Mouse (Mus musculus) thymus, adult 2 months (tissue): ENCODE measurements around the gene Tex52. TPM values are rescaled to one million over a fixed set of nuclear protein-coding genes. Genes with fewer than 3 reads are reported as not detected.

Source experiments
- DNase-seq: peaks from one replicate; pipeline ENCODE4 v3.0.0; 2021
- H3K27ac ChIP-seq: fragments of 200-500 bp; 2 replicates; pipeline ENCODE4 v1.5.1; 2012; ENCODE audit warnings: low read length, control low read depth; ENCODE audit not compliant: control insufficient read depth, insufficient read depth
- H3K27me3 ChIP-seq: fragments of 200-500 bp; 2 replicates; pipeline ENCODE4 v1.6.1; 2012; ENCODE audit warnings: mild to moderate bottlenecking, low read length, moderate library complexity, mixed read lengths; ENCODE audit not compliant: control insufficient read depth, insufficient read depth
- H3K36me3 ChIP-seq: fragments of 200-500 bp; 2 replicates; pipeline ENCODE4 v1.6.1; 2012; ENCODE audit warnings: mild to moderate bottlenecking, low read length, moderate library complexity; ENCODE audit not compliant: control insufficient read depth, insufficient read depth
- H3K4me1 ChIP-seq: fragments of 200-500 bp; replicated peaks from 2 replicates; pipeline ENCODE4 v1.6.1; 2012; ENCODE audit warnings: low read length; ENCODE audit not compliant: control insufficient read depth, insufficient read depth
- H3K4me3 ChIP-seq: fragments of 200-500 bp; 2 replicates; pipeline ENCODE4 v1.5.1; 2012; ENCODE audit warnings: mild to moderate bottlenecking, low read length, control low read depth, moderate library complexity; ENCODE audit not compliant: control insufficient read depth, insufficient read depth
- CTCF ChIP-seq: fragments of 200-500 bp; IDR thresholded peaks from 2 replicates; pipeline ENCODE4 v1.5.1; 2012; ENCODE audit warnings: mild to moderate bottlenecking, control low read depth, low read length, moderate library complexity, borderline replicate concordance; ENCODE audit not compliant: control insufficient read depth, poor library complexity, insufficient read depth; ENCODE audit errors: extremely low read depth
- POLR2A ChIP-seq: fragments of 200-500 bp; IDR thresholded peaks from 2 replicates; pipeline ENCODE4 v1.6.1; 2012; ENCODE audit warnings: mild to moderate bottlenecking, low read length, control low read depth, moderate library complexity; ENCODE audit not compliant: control insufficient read depth, poor library complexity, insufficient read depth; ENCODE audit errors: extremely low read depth
- WGBS: fragments of 180-500 bp; shearing (Covaris S2); methylation state at CpG from one replicate; pipeline ENCODE4 v1.1.7; 2018; 5-methylcytosine and 5-hydroxymethylcytosine counted together
- polyA plus RNA-seq: library from polyadenylated mRNA; depleted of rRNA; stranded (reverse); fragments of >200 nt; gene quantifications from 2 replicates; pipeline ENCODE4 v1.2.3, GENCODE M21; 2012

The Tex52 gene
- polyA plus RNA-seq, 1 experiment = 1.2 TPM

DNA sequence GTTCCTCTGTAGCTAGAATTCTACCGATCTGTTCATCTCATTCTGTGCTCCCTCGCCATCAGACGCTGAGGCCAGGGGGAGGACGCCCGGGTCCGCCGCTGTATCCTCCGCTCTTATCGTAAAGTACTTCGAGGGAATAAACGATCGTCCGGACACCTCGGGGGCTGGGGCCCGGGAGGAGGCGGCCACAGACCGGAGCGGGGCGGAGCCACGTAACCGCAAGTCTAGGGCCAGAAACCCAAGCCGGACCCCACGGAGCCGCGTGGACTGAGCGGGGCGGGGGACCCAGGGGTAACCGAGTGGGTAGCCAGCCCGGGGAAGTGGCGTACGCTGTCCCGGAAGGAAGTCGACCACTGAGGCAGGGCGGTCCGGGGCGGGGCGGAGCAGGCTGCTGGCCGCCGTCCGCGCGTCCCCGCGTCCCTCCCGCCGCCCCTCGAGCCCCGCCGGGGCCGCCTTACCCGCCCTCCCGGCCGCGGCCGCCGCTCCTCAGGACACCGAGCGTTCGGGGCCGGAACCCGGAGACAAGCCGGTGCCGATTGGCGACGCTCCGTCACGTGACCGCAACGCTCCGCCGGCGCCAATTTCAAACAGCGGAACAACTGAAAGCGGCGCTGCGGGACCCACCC is 12.8 kb upstream of the Tex52 start, which contains the start of the genes Rhno1 and Foxm1:
Gene Rhno1 (minus strand): TSS at position 531 of the 626 bp plus-strand sequence.
Gene Foxm1 (plus strand): TSS at position 587 of the 626 bp plus-strand sequence.
- TF ChIP-seq POLR2A (no peak), CTCF (0 out of 2 replicates have a peak, but pooled peaks have one; percentile 4)
- Histone ChIP-seq H3K36me3 (peaks cover 8% of the 10 kb centered on the region; the same call in 1 of the 2 replicates), H3K4me1 (peaks cover 10% of the 10 kb centered on the region), H3K27ac (peak within 1 kb of the TSS; percentile 14; the same call in 1 of the 2 replicates), H3K27me3 (no peaks in the 10 kb centered on the region), H3K4me3 (peak within 1 kb of the TSS; percentile 99)
- WGBS = under 1% methylated on average over 67 of the region's 76 CpGs
- peak; percentile 84 for DNase-seq

DNA sequence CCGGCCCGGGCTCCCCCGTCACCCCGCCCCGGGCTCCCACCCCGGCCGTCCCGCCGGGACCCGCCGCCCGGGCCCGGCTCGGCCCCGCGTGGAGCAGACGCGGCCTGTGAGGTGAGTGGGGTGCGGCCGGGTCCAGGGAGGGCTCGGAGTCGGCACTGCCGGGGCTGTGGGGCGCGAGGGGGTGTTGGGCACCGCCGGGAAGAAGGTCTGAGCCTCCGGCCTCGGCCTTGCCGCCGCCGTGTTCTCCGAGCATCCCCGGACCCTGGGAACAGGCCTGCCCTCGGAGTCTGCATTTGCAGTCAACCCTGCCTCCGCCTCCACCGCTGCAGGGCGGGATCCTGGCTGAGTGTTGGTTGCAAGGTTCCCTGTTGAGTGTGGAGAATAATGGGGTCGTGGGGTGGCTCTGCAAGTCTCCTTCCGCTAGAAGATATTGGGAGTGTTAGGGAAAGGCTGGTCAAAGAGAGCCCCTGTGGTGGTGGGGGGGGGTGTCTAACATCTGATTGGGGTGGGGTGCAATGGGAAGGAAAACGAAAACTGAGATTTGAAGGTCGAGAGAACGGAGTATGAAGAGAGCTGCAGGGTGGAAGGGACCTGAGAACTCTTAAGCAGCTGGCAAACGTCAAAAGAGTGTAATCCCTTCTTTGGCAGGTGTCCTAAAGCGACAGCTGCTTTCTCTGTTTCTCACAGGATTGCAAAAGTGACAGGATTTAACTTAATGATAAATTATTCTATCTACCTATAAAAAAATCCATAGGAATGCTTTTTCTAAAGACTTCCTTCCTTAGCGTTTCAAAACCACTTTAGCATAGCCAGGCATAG is 12.0 kb upstream of the Tex52 start:
- H3K27me3 ChIP-seq = no peaks in the 10 kb centered on the region
- 2% methylated on average over 46 of the region's 46 CpGs for WGBS
- DNase-seq = no peak
- peak overlapping the region; percentile 99 for H3K4me3 ChIP-seq
- peaks cover 13% of the 10 kb centered on the region; the same call in 1 of the 2 replicates for H3K36me3 ChIP-seq
- peaks cover 10% of the 10 kb centered on the region for H3K4me1 ChIP-seq
- TF ChIP-seq POLR2A (no peak), CTCF (no peak)
- H3K27ac ChIP-seq = no peak overlapping the region

DNA sequence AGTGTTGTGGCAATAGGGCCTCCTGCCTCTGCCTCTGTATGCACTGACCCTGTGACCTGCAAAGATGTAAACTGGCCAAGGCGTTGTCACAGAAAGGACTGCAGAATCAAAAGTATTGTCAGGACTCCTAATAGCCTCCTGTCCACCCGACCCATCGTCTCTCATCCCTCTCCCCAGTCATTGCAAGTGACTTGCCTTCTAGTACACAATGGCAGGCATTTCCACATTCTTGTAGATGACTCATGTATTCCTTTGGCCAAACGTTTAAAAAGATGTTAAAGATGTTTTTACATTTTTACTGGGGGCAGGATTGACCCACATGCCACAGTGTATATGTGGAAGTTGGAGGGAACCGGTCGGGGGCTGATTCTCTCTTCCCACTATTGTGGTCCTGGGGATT is 10.5 kb upstream of the Tex52 start:
- 91% methylated on average over 6 of the region's 6 CpGs for WGBS
- TF ChIP-seq CTCF (no peak), POLR2A (no peak)
- Histone ChIP-seq H3K27me3 (no peaks in the 10 kb centered on the region), H3K4me3 (no peak overlapping the region), H3K36me3 (peaks cover 23% of the 10 kb centered on the region), H3K27ac (no peak overlapping the region), H3K4me1 (peaks cover 10% of the 10 kb centered on the region)
- DNase-seq = no peak

DNA sequence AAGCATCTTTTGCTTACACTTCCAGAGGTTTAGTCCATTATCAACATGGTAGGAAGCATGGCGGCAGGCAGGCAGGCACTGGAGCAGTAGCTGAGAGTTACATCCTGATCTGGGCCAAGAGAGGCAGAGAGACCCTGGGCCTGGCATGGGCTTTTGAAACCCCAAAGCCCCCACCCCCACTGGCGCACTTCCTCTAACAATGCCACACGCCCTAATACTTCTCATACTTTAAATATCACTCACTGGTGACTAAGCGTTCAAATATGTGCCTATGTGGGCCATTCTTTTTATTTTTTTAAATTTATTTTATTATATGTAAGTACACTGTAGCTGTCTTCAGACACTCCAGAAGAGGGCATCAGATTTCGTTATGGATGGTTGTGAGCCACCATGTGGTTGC is 8.8 kb upstream of the Tex52 start:
- WGBS = 95% methylated on average over 5 of the region's 5 CpGs
- DNase-seq = no peak
- H3K4me1 ChIP-seq = peaks cover 7% of the 10 kb centered on the region
- no peak overlapping the region for H3K27ac ChIP-seq
- peaks cover 38% of the 10 kb centered on the region for H3K36me3 ChIP-seq
- H3K4me3 ChIP-seq = no peak overlapping the region
- no peak for TF ChIP-seq POLR2A
- no peak for TF ChIP-seq CTCF
- no peaks in the 10 kb centered on the region for H3K27me3 ChIP-seq

DNA sequence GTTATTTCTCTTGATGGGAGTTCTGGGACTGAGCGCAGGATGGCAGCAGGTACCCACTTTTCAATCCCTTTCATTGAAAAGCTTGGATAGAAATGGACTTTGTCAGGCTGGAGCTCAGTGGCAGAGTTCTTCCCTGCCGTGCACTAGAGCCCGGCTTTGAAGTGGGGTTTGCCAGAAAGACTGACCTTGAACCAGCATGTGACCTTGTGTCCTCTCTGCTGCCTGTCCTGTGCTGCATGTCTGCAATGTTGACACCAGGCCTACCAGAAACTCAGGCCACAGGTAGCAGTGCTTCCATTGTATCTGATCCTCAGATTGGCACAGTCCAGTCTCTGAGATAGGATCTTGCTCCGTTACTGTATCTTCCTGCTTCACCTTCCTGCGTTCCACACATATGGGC is 5.2 kb upstream of the Tex52 start:
- Histone ChIP-seq H3K4me1 (no peaks in the 10 kb centered on the region), H3K27ac (no peak overlapping the region), H3K36me3 (peaks cover 56% of the 10 kb centered on the region), H3K27me3 (no peaks in the 10 kb centered on the region), H3K4me3 (no peak overlapping the region)
- WGBS = 95% methylated on average over 5 of the region's 5 CpGs
- no peak for TF ChIP-seq CTCF
- TF ChIP-seq POLR2A = no peak
- no peak for DNase-seq

DNA sequence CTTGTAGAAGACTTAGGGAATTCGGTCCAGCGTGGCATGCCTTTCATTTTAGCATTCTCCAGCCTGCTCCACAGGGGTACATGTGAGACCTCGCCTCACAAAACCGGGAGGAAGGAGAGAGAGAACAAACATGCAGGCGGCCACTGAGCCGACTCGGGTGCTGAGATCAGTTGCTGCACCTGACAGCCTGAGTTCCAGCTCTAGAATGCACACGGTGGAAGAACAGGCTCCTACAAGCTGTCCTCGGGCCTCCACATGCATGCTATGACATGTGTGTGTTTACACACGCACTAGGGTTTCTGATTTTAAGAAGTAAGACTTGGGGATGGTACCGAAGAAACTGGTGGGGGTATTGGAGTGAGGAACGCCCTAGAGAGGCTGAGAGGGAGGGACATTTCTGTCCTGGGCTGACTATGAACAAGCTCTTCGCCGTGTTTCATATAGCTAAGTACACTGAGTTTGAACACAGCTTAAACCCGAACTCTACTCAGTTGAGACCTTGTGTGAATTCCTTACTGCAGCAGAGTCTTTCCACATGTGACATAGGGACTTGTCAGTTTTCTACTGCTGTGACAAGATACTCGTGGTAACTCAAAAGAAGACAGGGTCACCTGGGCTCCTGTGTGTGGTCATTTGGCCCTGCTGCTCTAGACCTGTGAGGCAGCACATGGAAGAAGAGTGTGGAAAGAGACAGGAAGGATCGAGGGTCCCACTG is 1.3 kb downstream of the Tex52 start:
- H3K27me3 ChIP-seq = no peaks in the 10 kb centered on the region
- WGBS = 93% methylated on average over 17 of the region's 17 CpGs
- H3K27ac ChIP-seq = no peak overlapping the region
- no peak for DNase-seq
- H3K4me3 ChIP-seq = no peak overlapping the region
- H3K4me1 ChIP-seq = 0 out of 2 replicates have a peak, but pooled peaks cover 3% of the 10 kb centered on the region
- no peak for TF ChIP-seq CTCF
- no peak for TF ChIP-seq POLR2A
- peaks cover 17% of the 10 kb centered on the region for H3K36me3 ChIP-seq
